Mouse (Mus musculus) mesoderm, embryonic 11.5 days (tissue): ENCODE data around the gene Zfp513.
A peak's percentile ranks its signal among the peaks of the same experiment; 100 is the strongest.
"Not testable (repeated sequence)": the region's sequence is repeated elsewhere in the genome, so short reads cannot be mapped to it uniquely, and the experiment has no call there.

ENCODE experiments used
- DNase-seq: peaks from one replicate; pipeline ENCODE4 v3.0.0-alpha.2; 2012; ENCODE audit warnings: low read depth, low spot score

The Zfp513 gene

GRCm38 (mm10) chr5:31201742-31202590 lies at the start of gene Zfp513:
Zfp513 (minus strand) TSS chr5:31202303.
- DNase-seq = peak; percentile 99

DNA sequence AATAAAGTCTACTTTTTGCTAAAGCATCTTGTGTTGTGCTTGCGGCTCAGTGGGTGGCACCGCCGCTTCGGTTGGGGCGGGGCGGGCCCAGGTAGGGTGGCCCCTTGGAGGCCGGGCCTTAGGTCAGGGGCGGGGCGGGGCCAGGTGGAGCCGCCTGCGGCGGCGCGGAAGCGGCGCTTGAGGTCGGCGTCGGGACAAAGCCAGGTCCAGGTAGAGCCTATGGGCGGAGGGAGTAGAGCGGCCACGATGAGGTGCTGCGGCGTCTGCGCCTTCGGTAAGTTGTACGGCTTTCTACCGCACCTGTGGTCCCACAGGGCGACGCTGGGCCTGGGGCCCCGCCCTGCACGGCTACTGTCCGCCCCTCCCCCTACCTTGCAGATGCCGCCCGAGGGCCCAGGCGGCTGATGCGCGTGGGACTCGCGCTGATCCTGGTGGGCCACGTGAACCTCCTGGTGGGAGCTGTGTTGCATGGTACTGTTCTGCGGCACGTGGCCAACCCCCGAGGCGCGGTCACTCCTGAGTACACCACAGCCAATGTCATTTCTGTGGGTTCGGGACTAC lies 49.5 kb upstream of the Zfp513 start, which contains the start of gene Krtcap3:
TSS of gene Krtcap3 (plus strand) at position 151 of the 561 bp plus-strand sequence.
- peak; percentile 42 for DNase-seq

GRCm38 (mm10) chr5:31250716-31251115 lies 48.6 kb upstream of the Zfp513 start:
- DNase-seq = no peak

DNA sequence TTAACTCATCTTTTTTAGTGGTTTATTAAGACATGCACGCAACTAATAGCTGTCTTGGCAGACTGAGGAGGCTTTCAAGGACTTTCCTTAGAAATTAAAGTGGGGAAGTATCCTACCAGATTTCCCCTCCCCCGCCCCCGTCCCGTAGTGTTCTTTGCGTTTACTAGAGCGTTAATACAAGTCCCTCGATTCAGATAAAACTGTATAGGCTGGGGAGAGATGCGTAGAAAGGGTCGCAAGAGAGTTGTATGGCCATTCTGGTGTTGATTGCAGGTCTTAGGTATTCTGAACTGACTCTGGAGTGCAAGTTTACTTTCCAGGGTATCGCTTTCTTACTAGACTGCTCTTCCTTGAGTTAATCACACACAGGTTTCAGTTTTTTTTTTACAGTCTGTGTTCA lies 40.1 kb upstream of the Zfp513 start:
- no peak for DNase-seq

DNA sequence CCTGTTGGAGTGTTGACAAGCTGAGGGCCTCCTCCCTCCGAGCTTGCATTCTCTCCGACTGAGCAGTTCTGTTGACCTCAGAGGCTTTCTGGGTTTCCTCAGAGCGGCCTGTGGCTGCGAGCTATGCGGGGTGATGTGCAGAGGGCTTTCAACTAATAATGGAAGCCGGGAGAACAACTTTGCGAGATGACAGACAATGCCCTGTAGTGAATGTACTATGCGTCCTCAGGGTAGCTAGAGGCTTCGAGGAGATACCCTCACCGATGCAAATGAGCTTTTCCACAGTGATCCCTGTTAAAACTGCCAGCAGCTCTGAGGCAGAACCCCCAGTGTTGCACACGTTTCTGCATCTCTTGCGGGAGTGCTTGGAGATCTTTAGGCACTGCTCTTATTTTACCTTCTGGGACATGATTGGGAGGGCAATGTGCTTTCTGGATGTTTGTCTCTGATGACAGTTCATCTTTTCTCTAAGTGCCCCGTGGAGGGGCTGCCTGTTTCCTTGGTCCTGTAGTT lies 39.5 kb upstream of the Zfp513 start:
- DNase-seq = no peak

- peak; percentile 96 for DNase-seq
Measured at GRCm38 (mm10) chr5:31240637-31241521, 38.8 kb upstream of the Zfp513 start, which contains the start of the genes Nrbp1 and Gm9970. Nrbp1 (plus strand) TSS chr5:31240864. Gm9970 (minus strand) TSS chr5:31241232.

DNA sequence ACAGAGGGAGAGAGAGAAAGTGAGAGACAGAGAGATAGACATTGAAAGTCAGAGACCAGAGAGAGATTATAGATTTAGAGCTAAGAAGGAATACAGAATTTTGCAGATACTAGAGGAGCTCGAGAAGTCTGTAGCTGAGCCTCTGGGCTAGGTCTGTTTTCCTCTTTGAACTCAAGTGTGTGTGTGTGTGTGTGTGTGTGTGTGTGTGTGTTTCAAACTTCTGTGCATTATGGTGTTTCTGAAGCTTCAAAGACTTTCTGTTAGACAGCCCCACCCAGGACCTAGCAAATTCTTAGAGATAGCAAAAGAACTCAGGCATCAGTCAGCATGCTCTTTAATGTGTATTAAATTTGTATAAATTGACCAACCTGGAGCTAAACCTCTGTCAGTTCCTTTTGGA lies 24.5 kb upstream of the Zfp513 start:
- DNase-seq = no peak

- DNase-seq = no peak
Measured at GRCm38 (mm10) chr5:31222696-31223095, 20.6 kb upstream of the Zfp513 start.

DNA sequence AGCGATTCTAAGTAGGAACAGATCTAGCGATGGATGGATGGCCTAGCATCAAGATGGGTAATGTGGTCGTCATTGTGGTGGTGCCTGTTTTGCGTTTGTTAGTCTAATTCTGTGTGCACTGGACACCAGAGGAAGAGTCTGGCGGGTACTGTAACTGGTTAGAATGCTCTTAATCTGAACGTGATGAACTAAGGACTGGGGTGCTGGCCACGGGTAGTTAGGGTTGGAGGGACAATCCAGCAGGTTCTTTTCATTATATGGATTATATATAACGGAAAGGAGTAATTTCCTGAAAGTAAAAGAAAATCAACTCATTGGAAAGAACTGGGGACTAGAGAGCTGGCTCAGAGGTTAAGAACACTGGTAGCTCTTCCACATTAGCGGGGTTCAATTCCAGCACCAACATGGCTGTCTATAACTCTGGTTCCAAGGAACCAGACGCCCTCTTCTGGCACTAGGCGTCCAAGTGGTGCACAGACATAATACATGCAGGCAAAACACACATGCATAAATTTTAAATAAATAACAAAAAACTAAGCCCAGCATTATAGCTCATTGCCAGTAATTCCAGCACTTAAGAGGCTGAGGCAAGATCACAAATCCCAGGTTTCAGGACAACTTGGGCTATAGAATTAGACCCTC lies 19.3 kb upstream of the Zfp513 start:
- DNase-seq = peak; percentile 67

DNA sequence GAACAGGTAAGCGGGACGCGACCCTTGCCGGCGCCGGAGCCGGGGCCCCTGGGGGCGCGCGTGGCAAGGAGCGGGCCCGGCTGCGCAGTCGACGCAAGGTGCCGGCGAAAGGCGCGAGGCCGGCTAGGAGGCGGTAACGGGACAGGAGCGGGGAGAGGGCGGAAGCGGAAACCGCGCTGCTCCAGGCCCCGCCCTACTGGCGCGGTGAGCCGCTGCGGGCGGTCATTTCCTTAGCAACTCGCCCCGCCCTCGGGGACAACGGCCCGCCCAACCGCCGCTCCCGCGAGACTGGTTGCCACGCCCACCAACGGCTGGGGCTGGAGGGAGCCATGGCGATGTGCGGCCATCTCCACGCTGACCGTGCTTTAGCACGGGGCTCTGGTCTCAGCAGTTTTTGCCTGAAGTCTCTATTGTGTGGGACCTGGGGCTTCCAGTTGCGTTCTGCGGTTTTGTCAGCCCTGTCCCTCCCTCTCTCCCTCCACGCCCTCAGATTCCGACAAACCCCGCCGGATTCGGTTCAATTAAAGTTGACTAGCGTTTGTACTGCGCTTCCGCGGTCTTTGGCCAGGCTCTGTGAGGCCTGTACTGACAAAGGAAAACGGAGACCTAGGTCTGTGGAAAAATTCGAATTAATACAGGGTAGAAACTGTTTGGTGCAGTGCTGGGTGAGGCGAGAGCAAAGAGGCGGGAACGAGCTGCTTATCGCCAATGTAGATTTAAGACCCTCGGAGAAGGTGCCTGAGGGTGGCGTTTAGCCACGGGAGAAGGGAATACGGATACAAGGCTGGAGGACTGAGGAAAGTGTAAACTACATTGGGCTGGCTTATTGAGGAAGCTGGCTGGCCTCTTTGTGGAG lies 18.6 kb upstream of the Zfp513 start, which contains the start of gene Ppm1g:
TSS of gene Ppm1g (minus strand) at position 240 of the 856 bp plus-strand sequence.
- DNase-seq = peak; percentile 97

DNA sequence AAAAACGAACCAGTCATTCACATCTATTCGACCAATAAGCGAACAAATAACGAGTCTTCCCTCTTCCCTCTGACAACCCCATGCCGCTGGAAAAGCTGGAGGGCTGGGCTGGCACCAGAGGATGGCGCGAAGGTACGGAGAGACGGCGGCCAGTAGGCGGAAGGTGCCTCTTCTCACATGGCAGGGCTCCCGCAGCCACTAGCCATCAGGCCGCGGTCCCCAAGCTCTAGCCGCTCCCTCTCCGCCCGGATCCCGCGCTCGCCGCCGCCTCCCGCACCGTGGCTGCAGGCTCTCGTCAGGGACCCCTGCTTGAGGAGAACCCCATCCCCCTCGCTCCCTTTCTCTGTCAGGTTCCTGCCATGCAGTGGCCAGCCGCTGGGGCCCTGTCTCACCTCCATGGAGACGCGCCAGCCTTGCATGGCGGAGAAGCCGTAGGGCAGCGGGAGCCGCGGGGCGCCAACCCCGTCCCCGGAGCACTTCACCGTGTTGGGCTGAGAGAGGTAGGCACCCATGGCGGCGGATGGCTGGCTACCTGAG lies 17.9 kb upstream of the Zfp513 start:
- DNase-seq = peak; percentile 67

DNA sequence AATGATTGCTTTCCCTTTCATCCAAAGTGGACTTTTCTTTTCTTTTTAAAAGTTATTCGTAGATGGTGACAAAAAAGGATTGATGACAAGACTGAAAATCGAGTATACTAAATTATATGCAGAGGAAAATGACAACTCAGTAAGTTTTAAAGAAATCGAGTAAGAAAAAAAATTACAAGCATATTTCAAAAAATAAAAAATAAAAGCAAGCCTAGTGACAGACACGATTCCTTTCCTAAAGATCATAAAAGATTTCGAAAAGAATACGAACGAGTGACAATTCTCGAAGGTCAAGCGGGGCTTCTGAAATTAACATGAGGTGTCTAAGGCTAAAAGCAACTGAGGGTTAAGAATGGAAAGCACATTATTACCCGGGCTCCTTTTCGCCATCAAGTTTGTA lies 17.4 kb upstream of the Zfp513 start:
- DNase-seq = no peak

- DNase-seq = peak; percentile 45
Measured at GRCm38 (mm10) chr5:31219070-31219469, 17.0 kb upstream of the Zfp513 start.

GRCm38 (mm10) chr5:31218294-31218693 lies 16.2 kb upstream of the Zfp513 start:
- DNase-seq = no peak

GRCm38 (mm10) chr5:31216554-31216953 lies 14.5 kb upstream of the Zfp513 start:
- DNase-seq = not testable (repeated sequence)

- DNase-seq = no peak
Measured at GRCm38 (mm10) chr5:31204421-31204820, 2.3 kb upstream of the Zfp513 start.

- no peak for DNase-seq
Measured at GRCm38 (mm10) chr5:31203866-31204265, 1.8 kb upstream of the Zfp513 start.

DNA sequence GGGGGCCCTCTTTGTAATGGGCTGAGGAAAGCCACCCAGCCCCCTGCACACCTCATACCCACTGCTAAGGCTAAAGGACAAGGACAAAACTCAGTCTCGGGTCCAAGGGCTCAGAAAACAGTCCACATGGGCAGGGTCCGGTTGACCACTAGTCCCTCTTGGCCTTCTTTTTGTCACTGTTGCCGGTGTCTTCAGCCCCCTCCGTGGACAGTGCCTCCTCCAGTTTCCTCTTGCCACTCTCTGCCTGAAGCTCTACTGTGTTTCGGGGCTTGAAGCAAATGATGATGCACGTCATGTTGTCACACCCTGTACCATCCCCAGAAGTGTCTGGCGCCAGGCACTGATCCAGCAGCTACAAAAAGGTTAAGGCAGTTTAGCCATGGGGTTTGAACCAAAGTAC lies 830 bp upstream of the Zfp513 start:
- DNase-seq = no peak

DNA sequence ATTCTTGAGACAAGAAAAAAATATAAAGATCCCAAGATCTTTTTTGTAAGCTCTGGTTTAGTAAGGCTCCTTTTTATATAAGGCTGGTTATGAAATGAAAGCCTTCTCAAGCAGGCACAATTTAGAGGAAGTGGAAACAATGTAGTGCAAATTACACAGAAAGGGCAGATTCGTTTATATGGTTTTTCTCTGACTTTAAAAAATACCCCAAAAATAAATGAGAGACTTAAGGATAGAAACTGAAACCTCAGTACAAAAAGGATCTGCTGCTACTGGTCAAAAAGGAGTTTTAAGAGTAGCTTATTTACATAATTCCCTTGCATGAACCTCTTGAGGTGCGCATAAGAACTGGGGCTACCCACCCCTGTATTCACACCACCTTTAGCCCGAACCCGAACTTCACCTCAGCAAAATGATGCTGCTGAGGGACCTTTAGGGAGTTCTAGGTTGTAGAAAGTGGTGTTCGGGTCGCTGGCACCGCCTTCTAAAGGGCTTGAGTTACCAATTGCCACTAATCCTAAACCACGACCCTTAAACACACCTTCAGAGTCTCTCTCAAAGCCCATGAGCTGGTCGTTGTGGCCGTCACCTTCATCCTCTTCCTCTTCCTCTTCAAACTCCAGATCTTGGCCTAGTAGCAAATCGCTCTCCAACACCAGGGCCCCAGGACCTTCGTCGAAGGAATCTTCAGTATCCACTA lies 911 bp downstream of the Zfp513 start:
- peak; percentile 14 for DNase-seq
